Mouse (Mus musculus): ENCODE measurements around the gene Rasa3. TPM values are rescaled to one million over a fixed set of nuclear protein-coding genes. Genes with fewer than 3 reads are reported as not detected.
A peak's percentile ranks its signal among the peaks of the same experiment; 100 is the strongest.

The Rasa3 gene
- polyA plus RNA-seq, 1 experiment from 2014 or later, result 45.6 TPM

- no peak overlapping the region for H3K9ac ChIP-seq
- peak overlapping the region; percentile 77; the same call in 1 of the 2 replicates for H3K27ac ChIP-seq
- WGBS, result 69% methylated on average over 10 of the region's 10 CpGs
- no peaks in the 10 kb centered on the region for H3K9me3 ChIP-seq
- H3K27me3 ChIP-seq, result no peaks in the 10 kb centered on the region
- no peak overlapping the region for H3K4me2 ChIP-seq
- ATAC-seq (ENCODE audit: borderline replicate concordance, extremely low read depth, low FRiP score, low TSS enrichment), result no peak
- H3K4me1 ChIP-seq, result peaks cover 46% of the 10 kb centered on the region
- H3K4me3 ChIP-seq, result no peak overlapping the region
- no peaks in the 10 kb centered on the region; the same call in 1 of the 2 replicates for H3K36me3 ChIP-seq
These were observed 51.3 kb downstream of the Rasa3 start for GRCm38 (mm10) chr8:13626114-13626513.

- WGBS, result 48% methylated on average over 5 of the region's 5 CpGs
- Histone ChIP-seq H3K27me3 (no peaks in the 10 kb centered on the region), H3K9me3 (no peaks in the 10 kb centered on the region), H3K4me3 (no peak overlapping the region), H3K27ac (peak overlapping the region; percentile 77), H3K9ac (no peak overlapping the region), H3K36me3 (no peaks in the 10 kb centered on the region; the same call in 1 of the 2 replicates), H3K4me2 (no peak overlapping the region), H3K4me1 (peaks cover 51% of the 10 kb centered on the region)
- ATAC-seq (ENCODE audit: borderline replicate concordance, extremely low read depth, low FRiP score, low TSS enrichment), result peak; percentile 40; the same call in 1 of the 2 replicates
These were observed 52.0 kb downstream of the Rasa3 start for GRCm38 (mm10) chr8:13625281-13625970.

GRCm38 (mm10) chr8:13624863-13625262, 52.5 kb downstream of the Rasa3 start:
- 24% methylated on average over 11 of the region's 11 CpGs for WGBS
- Histone ChIP-seq H3K36me3 (no peaks in the 10 kb centered on the region; the same call in 1 of the 2 replicates), H3K9ac (no peak overlapping the region), H3K27me3 (no peaks in the 10 kb centered on the region), H3K27ac (peak overlapping the region; percentile 77), H3K4me3 (no peak overlapping the region), H3K4me2 (no peak overlapping the region), H3K9me3 (no peaks in the 10 kb centered on the region), H3K4me1 (peaks cover 51% of the 10 kb centered on the region)
- peak; percentile 66; the same call in 1 of the 2 replicates for ATAC-seq (ENCODE audit: borderline replicate concordance, extremely low read depth, low FRiP score, low TSS enrichment)

- Histone ChIP-seq H3K36me3 (no peaks in the 10 kb centered on the region; the same call in 1 of the 2 replicates), H3K9ac (no peak overlapping the region), H3K27me3 (no peaks in the 10 kb centered on the region), H3K4me2 (no peak overlapping the region), H3K4me1 (peaks cover 51% of the 10 kb centered on the region), H3K9me3 (no peaks in the 10 kb centered on the region), H3K27ac (peak overlapping the region; percentile 77), H3K4me3 (no peak overlapping the region)
- WGBS, result 47% methylated on average over 10 of the region's 10 CpGs
- ATAC-seq (ENCODE audit: borderline replicate concordance, extremely low read depth, low FRiP score, low TSS enrichment), result no peak
These were observed 53.4 kb downstream of the Rasa3 start for GRCm38 (mm10) chr8:13623911-13624421.

- H3K4me2 ChIP-seq, result no peak overlapping the region
- no peak overlapping the region for H3K9ac ChIP-seq
- no peaks in the 10 kb centered on the region for H3K27me3 ChIP-seq
- H3K36me3 ChIP-seq, result no peaks in the 10 kb centered on the region; the same call in 1 of the 2 replicates
- 42% methylated on average over 9 of the region's 9 CpGs for WGBS
- ATAC-seq (ENCODE audit: borderline replicate concordance, extremely low read depth, low FRiP score, low TSS enrichment), result no peak
- H3K4me3 ChIP-seq, result no peak overlapping the region
- 0 out of 2 replicates have a peak overlapping the region, but pooled peaks have one; percentile 77 for H3K27ac ChIP-seq
- H3K4me1 ChIP-seq, result peaks cover 51% of the 10 kb centered on the region
- H3K9me3 ChIP-seq, result no peaks in the 10 kb centered on the region
These were observed 54.2 kb downstream of the Rasa3 start for GRCm38 (mm10) chr8:13623038-13623750.

GRCm38 (mm10) chr8:13620226-13620920, 57.0 kb downstream of the Rasa3 start:
- Histone ChIP-seq H3K4me1 (peaks cover 38% of the 10 kb centered on the region), H3K27ac (0 out of 2 replicates have a peak overlapping the region, but pooled peaks have one; percentile 10), H3K36me3 (no peaks in the 10 kb centered on the region), H3K9ac (no peak overlapping the region), H3K9me3 (no peaks in the 10 kb centered on the region), H3K4me2 (no peak overlapping the region), H3K27me3 (no peaks in the 10 kb centered on the region), H3K4me3 (no peak overlapping the region)
- WGBS, result 76% methylated on average over 9 of the region's 9 CpGs
- ATAC-seq (ENCODE audit: borderline replicate concordance, extremely low read depth, low FRiP score, low TSS enrichment), result no peak

- no peak overlapping the region for H3K4me3 ChIP-seq
- H3K27ac ChIP-seq, result no peak overlapping the region
These were observed 60.4 kb downstream of the Rasa3 start for GRCm38 (mm10) chr8:13616831-13617505.

GRCm38 (mm10) chr8:13614924-13615391, 62.4 kb downstream of the Rasa3 start:
- ATAC-seq (ENCODE audit: borderline replicate concordance, extremely low read depth, low FRiP score, low TSS enrichment), result no peak
- Histone ChIP-seq H3K27ac (0 out of 2 replicates have a peak overlapping the region, but pooled peaks have one; percentile 37), H3K4me1 (0 out of 2 replicates have a peak, but pooled peaks cover 3% of the 10 kb centered on the region), H3K27me3 (no peaks in the 10 kb centered on the region), H3K36me3 (peaks cover 23% of the 10 kb centered on the region), H3K9ac (no peak overlapping the region), H3K4me2 (no peak overlapping the region), H3K4me3 (no peak overlapping the region), H3K9me3 (no peaks in the 10 kb centered on the region)
- 49% methylated on average over 10 of the region's 10 CpGs for WGBS

More at GRCm38 (mm10) chr8:13616831-13617505, 60.4 kb downstream of the Rasa3 start:
- Histone ChIP-seq H3K27me3 (no peaks in the 10 kb centered on the region), H3K4me1 (peaks cover 12% of the 10 kb centered on the region; the same call in 1 of the 2 replicates), H3K36me3 (peaks cover 22% of the 10 kb centered on the region), H3K9me3 (no peaks in the 10 kb centered on the region), H3K4me2 (no peak overlapping the region), H3K9ac (no peak overlapping the region)
- 78% methylated on average over 17 of the region's 17 CpGs for WGBS
- no peak for ATAC-seq (ENCODE audit: borderline replicate concordance, extremely low read depth, low FRiP score, low TSS enrichment)

- H3K4me3 ChIP-seq, result no peak overlapping the region
- no peak for ATAC-seq (ENCODE audit: borderline replicate concordance, extremely low read depth, low FRiP score, low TSS enrichment)
- WGBS, result 77% methylated on average over 9 of the region's 9 CpGs
These were observed 63.3 kb downstream of the Rasa3 start for GRCm38 (mm10) chr8:13614136-13614535.

GRCm38 (mm10) chr8:13611702-13612101, 65.7 kb downstream of the Rasa3 start:
- H3K9ac ChIP-seq, result no peak overlapping the region
- H3K4me3 ChIP-seq, result no peak overlapping the region
- no peak overlapping the region for H3K4me2 ChIP-seq
- no peak overlapping the region for H3K27ac ChIP-seq
- 72% methylated on average over 12 of the region's 12 CpGs for WGBS
- H3K4me1 ChIP-seq, result 0 out of 2 replicates have a peak, but pooled peaks cover 3% of the 10 kb centered on the region
- ATAC-seq (ENCODE audit: borderline replicate concordance, extremely low read depth, low FRiP score, low TSS enrichment), result no peak
- H3K36me3 ChIP-seq, result peaks cover 23% of the 10 kb centered on the region
- no peaks in the 10 kb centered on the region for H3K27me3 ChIP-seq
- H3K9me3 ChIP-seq, result no peaks in the 10 kb centered on the region

More at GRCm38 (mm10) chr8:13614136-13614535, 63.3 kb downstream of the Rasa3 start:
- no peak overlapping the region for H3K27ac ChIP-seq
- H3K4me2 ChIP-seq, result no peak overlapping the region
- no peaks in the 10 kb centered on the region for H3K9me3 ChIP-seq
- no peaks in the 10 kb centered on the region for H3K27me3 ChIP-seq
- peaks cover 23% of the 10 kb centered on the region for H3K36me3 ChIP-seq
- no peak overlapping the region for H3K9ac ChIP-seq
- H3K4me1 ChIP-seq, result 0 out of 2 replicates have a peak, but pooled peaks cover 3% of the 10 kb centered on the region

GRCm38 (mm10) chr8:13609971-13610370, 67.4 kb downstream of the Rasa3 start:
- WGBS, result 73% methylated on average over 5 of the region's 5 CpGs

More at GRCm38 (mm10) chr8:13609971-13610370, 67.4 kb downstream of the Rasa3 start:
- Histone ChIP-seq H3K9me3 (no peaks in the 10 kb centered on the region), H3K36me3 (peaks cover 25% of the 10 kb centered on the region), H3K9ac (no peak overlapping the region), H3K4me1 (no peaks in the 10 kb centered on the region), H3K4me2 (no peak overlapping the region), H3K27ac (no peak overlapping the region), H3K4me3 (no peak overlapping the region), H3K27me3 (no peaks in the 10 kb centered on the region)
- no peak for ATAC-seq (ENCODE audit: borderline replicate concordance, extremely low read depth, low FRiP score, low TSS enrichment)

All from lung, embryonic 15.5 days (tissue).